Mouse (Mus musculus): ENCODE measurements around the gene Entpd8. TPM values are rescaled to one million over a fixed set of nuclear protein-coding genes. Genes with fewer than 3 reads are reported as not detected.

The Entpd8 gene
- total RNA-seq (2021) = 1 to 10 TPM; 2.0 to 5.4 TPM
- long read RNA-seq, experiment 1, partial matches to known transcripts = 0 of 2 reads
- long read RNA-seq, experiment 1, other reads (novel, unspliced or antisense) = 1 of 2 reads
- long read RNA-seq, experiment 2, partial matches to known transcripts = 0 of 1 reads
- long read RNA-seq, experiment 2, other reads (novel, unspliced or antisense) = 1 of 1 reads

DNA sequence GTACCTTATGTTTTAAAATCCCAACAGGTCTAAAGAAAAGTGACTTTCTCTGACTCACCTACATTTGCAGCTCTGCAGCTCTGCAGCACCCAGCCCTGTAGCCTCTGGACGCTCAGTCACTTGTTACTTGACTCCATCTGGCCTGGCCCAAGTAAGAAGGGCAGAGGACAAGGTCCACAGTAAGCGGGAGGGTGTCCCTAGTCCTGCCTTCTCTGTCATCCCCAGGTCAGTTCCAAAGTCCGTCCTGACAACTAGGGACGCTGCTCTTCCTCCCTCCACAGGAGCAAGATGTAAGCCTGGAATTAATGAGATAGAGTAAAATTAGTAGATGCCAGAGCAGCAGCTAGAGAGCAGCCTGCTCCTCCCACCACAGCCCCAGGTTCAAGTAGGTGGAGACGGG, at the start of gene Entpd8:
Gene Entpd8 (plus strand): TSS at position 229 of the 400 bp plus-strand sequence.
- DNase-seq (ENCODE audit: low spot score in 2 of 2) = no peak

GRCm38 (mm10) chr2:25034994-25035393, 45.1 kb upstream of the Entpd8 start:
- DNase-seq (ENCODE audit: low spot score in 2 of 2) = no peak

- no peak for DNase-seq (ENCODE audit: low spot score in 2 of 2)
Observed at GRCm38 (mm10) chr2:25040089-25040488, 40.0 kb upstream of the Entpd8 start.

GRCm38 (mm10) chr2:25050921-25051320, 29.2 kb upstream of the Entpd8 start:
- DNase-seq (ENCODE audit: low spot score in 2 of 2) = no peak

DNA sequence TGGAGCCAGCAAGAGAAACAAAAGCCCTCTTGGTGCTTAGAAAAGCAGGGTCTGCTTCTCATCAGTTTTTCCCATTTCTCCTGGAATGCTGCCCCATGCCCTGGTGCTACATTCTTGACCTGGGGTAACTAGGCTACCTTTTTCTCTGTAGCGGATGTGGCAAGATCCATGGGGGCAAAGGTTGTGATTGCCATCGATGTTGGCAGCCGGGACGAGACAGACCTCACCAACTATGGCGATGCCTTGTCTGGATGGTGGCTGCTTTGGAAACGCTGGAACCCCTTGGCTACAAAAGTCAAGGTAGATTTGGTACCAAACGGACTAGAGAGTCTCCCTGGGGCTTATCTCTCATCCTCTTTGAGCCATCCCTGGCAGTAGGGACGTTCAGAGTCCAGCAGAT, 28.7 kb upstream of the Entpd8 start:
- DNase-seq (ENCODE audit: low spot score in 2 of 2) = no peak

GRCm38 (mm10) chr2:25053101-25053500, 27.0 kb upstream of the Entpd8 start:
- no peak for DNase-seq (ENCODE audit: low spot score in 2 of 2)

DNA sequence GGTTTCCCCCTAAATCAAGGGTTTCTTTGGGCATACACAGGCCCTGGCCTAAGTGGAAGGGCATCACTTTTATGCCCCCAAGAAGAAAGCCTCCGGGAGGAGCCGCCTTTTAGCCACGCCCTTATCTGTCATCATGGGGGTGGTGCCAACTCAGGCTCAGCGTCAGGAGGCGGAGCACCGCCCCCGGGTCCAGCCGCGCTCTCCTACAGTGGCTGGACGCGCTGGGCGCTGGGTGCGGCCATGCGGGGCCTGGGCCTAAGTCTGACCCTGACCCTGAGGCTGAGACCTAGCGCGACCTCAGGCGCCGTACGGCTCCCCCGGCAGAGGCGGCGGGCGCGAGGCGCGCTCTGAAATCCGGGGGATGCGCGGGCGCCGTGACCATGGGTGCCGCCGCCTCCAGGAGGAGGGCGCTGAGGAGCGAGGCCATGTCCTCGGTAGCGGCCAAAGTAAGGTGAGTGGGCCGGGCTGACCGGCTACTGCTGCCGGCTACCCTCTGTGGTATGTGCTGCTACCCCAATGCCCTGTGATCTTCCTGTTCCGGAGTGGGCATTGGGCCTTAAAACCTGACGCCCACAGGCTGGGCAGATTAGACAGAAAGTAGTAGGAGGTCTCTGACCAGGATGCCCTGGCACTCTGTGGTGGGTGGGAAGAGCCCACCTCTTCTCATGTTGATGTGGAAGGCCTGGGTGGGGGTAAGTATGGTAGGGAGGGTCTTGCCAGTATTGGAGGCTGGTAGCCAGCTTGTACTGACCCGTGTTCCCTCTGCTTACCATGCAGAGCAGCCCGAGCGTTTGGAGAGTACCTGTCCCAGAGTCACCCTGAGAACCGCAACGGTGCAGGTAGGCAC, 25.7 kb upstream of the Entpd8 start, which contains the start of gene Nsmf:
Gene Nsmf (plus strand): TSS at position 135 of the 847 bp plus-strand sequence.
- DNase-seq (ENCODE audit: low spot score in 2 of 2) = peak; percentile 69 to 74

- no peak for DNase-seq (ENCODE audit: low spot score in 2 of 2)
Observed at GRCm38 (mm10) chr2:25055068-25055405, 25.1 kb upstream of the Entpd8 start.

DNA sequence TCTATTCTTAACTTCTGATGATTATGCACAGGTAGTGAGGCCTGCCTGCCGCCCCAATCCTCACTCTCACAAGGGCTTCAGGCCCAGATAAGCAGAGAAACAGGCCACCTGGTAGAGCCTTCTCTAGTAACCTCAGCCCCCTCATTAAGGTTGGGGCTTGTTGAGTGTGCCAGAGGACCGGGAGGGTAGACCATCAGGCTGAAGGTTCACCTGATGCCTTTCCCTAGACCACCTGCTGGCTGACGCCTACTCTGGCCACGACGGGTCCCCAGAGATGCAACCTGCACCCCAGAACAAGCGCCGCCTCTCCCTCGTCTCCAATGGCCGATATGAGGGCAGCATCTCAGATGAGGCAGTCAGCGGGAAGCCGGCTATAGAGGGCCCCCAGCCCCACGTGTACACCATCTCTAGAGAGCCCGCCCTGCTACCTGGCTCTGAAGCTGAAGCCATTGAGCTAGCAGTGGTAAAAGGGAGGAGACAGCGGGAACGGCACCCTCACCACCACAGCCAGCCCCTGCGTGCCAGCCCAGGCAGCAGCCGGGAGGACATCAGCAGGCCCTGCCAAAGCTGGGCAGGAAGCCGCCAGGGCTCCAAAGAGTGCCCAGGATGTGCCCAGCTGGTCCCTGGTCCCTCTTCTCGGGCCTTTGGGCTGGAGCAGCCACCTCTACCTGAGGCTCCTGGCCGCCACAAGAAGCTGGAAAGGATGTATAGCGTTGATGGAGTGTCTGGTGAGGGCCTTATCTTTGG, 24.5 kb upstream of the Entpd8 start:
- no peak for DNase-seq (ENCODE audit: low spot score in 2 of 2)

- DNase-seq (ENCODE audit: low spot score in 2 of 2) = no peak
Observed at GRCm38 (mm10) chr2:25058926-25059325, 21.2 kb upstream of the Entpd8 start.

DNA sequence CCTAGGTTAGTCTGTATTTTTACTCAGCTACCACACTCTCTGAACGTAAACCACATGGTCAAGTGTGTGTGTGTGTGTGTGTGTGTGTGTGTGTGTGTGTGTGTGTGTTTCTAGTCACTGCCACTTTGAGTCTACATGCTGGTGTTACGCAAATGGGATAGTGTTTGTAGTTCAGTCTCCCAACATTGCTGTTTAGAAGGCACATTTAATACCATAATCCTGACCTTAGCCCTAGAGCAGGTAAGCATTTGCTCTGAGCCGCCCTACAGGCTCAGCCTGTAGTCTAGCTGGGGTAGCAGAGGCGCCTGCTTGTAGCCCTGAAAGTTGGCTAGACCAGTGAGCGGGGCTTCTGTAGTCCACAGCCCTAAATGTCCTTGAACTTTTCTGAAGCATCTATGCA, 16.6 kb upstream of the Entpd8 start:
- no peak for DNase-seq (ENCODE audit: low spot score in 2 of 2)

GRCm38 (mm10) chr2:25064285-25064684, 15.8 kb upstream of the Entpd8 start:
- DNase-seq (ENCODE audit: low spot score in 2 of 2) = no peak

DNA sequence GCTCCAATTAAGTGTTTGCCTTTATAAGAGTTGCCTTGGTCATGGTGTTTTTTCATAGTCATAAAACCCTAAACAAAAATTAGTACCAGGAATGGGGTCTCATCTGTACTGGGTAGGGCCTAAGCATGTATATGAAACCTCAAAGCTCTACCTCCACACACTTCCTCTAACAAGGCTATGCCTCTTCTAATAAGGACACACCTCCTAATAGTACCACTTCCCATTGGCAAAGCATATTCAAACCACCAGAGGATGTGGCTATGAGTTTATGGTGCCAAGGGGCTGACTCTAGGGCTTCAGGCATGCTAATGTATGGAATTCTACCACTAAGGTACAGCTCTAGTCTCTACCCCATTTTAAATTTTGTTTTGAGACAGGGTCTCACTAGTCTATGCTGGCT, 14.6 kb upstream of the Entpd8 start:
- no peak for DNase-seq (ENCODE audit: low spot score in 2 of 2)

DNA sequence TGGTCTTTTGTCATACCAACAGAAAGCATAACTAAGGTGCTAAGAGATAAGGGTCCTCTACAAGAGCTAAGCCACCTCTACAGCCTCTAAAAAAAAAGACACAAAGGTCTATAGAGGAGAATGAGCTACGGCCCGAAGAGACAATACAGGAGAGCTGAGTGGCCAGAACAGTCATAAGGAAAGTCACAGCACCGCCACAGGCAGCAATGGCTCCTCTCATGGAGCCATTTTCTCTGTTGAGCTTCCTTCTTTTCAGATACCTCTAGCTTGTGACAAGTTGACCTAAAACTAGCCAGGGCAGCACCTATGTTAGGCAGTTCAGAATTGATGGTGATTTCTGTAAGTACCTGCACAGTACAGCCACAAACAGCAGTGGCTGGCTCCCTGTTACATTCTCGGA, 13.6 kb upstream of the Entpd8 start:
- DNase-seq (ENCODE audit: low spot score in 2 of 2) = no peak

GRCm38 (mm10) chr2:25069537-25069936, 10.6 kb upstream of the Entpd8 start:
- DNase-seq (ENCODE audit: low spot score in 2 of 2) = no peak

- no peak for DNase-seq (ENCODE audit: low spot score in 2 of 2)
Observed at GRCm38 (mm10) chr2:25072398-25072797, 7.7 kb upstream of the Entpd8 start.

GRCm38 (mm10) chr2:25075506-25075905, 4.6 kb upstream of the Entpd8 start:
- no peak for DNase-seq (ENCODE audit: low spot score in 2 of 2)

DNA sequence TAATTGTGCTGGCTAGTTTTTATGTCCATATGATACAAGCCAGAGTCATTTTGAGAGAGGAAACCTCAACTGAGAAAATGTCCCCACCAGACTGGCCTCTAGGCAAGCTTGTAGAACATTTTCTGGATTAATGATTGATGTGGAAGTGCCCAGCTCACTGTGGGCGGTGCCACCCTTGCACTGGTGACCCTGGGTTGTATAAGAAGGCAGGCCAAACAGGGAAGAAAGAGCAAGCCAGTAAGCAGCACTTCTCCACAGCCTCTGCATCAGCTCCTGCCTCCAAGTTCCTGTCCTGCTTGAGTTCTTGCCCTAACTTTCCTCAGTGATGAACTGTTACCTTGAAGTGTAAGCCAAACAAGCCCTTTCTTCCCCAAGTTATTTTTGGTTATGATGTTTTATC, 1.1 kb upstream of the Entpd8 start:
- DNase-seq (ENCODE audit: low spot score in 2 of 2) = no peak

DNA sequence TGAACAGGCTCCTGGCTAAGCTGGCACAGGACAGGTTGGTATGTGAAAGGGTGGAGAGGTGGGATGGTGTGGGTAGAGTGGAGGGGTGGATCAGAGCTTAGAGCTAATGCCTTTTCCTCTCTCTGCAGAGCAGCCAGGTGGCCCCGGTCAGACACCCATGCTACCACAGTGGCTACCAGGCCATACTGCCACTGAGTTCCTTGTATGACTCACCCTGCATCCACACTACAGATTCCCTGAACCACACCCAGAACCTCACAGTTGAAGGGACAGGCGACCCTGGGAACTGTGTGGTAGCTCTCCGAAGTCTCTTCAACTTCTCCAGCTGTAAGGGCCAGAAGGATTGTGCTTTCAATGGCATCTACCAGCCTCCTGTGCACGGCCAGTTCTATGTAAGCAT, 3.6 kb downstream of the Entpd8 start:
- DNase-seq (ENCODE audit: low spot score in 2 of 2) = no peak

DNA sequence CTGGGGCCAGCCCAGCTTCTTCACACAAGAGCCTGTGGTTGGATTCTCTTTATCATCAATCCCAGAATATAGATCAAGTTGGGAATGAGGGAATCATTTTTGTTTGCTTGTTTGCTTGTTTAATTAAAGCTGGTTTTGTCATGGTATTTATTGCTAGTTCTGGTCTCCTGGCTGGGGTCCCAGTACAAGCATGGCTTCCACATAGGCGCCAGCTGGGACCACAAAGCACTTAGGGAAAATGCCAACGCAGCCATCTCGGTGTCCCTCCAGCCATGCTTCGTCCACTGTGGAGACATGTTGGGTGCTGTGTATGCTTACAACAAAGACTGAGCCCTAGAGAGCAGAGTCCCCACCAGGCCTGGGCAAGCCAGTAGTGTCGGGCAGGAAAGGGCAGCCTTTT, 5.5 kb downstream of the Entpd8 start:
- DNase-seq (ENCODE audit: low spot score in 2 of 2) = no peak

GRCm38 (mm10) chr2:25087842-25088241, 7.7 kb downstream of the Entpd8 start:
- DNase-seq (ENCODE audit: low spot score in 2 of 2) = no peak

DNA sequence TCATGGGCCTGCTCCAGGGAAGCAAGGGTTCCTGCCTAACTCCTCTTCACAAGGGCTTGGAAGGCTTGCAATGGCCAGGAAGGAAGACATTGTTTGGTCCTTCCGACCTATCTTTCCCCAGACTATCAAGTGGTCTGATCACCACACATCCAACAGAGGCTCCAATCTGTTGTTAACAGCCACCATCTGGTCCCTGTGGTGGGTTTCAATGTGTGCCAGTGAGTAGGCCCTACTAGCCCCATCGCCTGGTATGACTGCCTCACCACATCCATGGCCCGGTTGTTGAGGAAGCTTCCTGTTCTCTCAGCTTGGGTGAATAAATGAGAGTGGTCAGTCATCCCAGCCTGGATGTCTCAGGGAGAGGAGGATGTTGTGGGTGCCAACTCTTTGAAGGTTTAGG, 8.5 kb downstream of the Entpd8 start:
- no peak for DNase-seq (ENCODE audit: low spot score in 2 of 2)

All from adrenal gland, postnatal 4 days (tissue).